Mouse (Mus musculus) ES-E14 (cell line): ENCODE data around the gene Il25. TPM values are rescaled to one million over a fixed set of nuclear protein-coding genes. Genes with fewer than 3 reads are reported as not detected.

Experiments used
- DNase-seq: peaks from one replicate; pipeline ENCODE4 v3.0.0-alpha.2; 2013; ENCODE audit warnings: low read depth, low spot score
- H3K27ac ChIP-seq: 2 replicates; pipeline ENCODE4 v1.5.1; 2012; ENCODE audit warnings: low read depth, mild to moderate bottlenecking, low read length, moderate library complexity, mixed read lengths; ENCODE audit not compliant: poor library complexity, insufficient read depth, severe bottlenecking
- H3K36me3 ChIP-seq: 2 replicates; pipeline ENCODE4 v1.6.1; 2012; ENCODE audit warnings: mild to moderate bottlenecking, low read length, moderate library complexity, mixed read lengths; ENCODE audit not compliant: control insufficient read depth, poor library complexity, insufficient read depth, severe bottlenecking
- H3K4me1 ChIP-seq, 2 experiments: fragments of 150-350 bp in 1 of 2; sonication (generic) in 1 of 2; 2 replicates each; pipeline ENCODE4 v1.6.1; 2012; ENCODE audit warnings: low read length in 2 of 2, mild to moderate bottlenecking in 1 of 2, mixed read lengths in 1 of 2; ENCODE audit not compliant: control insufficient read depth in 2 of 2, insufficient read depth in 2 of 2, poor library complexity in 1 of 2
- H3K4me3 ChIP-seq, 2 experiments: fragments of 150-350 bp in 1 of 2; sonication (generic) in 1 of 2; 2 replicates each; pipeline ENCODE4 v1.5.1; 2012; ENCODE audit warnings: low read length in 2 of 2, low read depth in 1 of 2, mild to moderate bottlenecking in 1 of 2, mixed read lengths in 1 of 2; ENCODE audit not compliant: insufficient read depth in 1 of 2, poor library complexity in 1 of 2, severe bottlenecking in 1 of 2
- H3K9ac ChIP-seq: 2 replicates; pipeline ENCODE4 v1.6.1; 2012; ENCODE audit warnings: low read depth, mild to moderate bottlenecking, low read length, mixed read lengths; ENCODE audit not compliant: poor library complexity, insufficient read depth, severe bottlenecking
- H3K9me3 ChIP-seq: fragments of 150-350 bp; sonication (generic); 2 replicates; pipeline ENCODE4 v1.6.1; 2012; ENCODE audit warnings: low read depth, mild to moderate bottlenecking, low read length; ENCODE audit not compliant: control insufficient read depth, insufficient read depth
- CHD2 ChIP-seq: IDR thresholded peaks from 2 replicates; pipeline ENCODE4 v1.6.1; 2014; ENCODE audit warnings: mild to moderate bottlenecking, low read depth, low read length, inconsistent platforms
- HCFC1 ChIP-seq: IDR thresholded peaks from 2 replicates; pipeline ENCODE4 v1.6.1; 2012; ENCODE audit warnings: low read length, inconsistent platforms, borderline replicate concordance; ENCODE audit not compliant: insufficient read depth
- MAFK ChIP-seq: IDR thresholded peaks from 2 replicates; pipeline ENCODE4 v1.6.1; 2014; ENCODE audit warnings: mild to moderate bottlenecking, low read depth, low read length, inconsistent platforms; ENCODE audit not compliant: insufficient read depth
- ZC3H11A ChIP-seq: IDR thresholded peaks from 2 replicates; pipeline ENCODE4 v1.6.1; 2012; ENCODE audit warnings: low read depth, mild to moderate bottlenecking, inconsistent platforms, low read length, borderline replicate concordance
- ZNF384 ChIP-seq: IDR thresholded peaks from 2 replicates; pipeline ENCODE4 v1.6.1; 2012; ENCODE audit warnings: low read depth, low read length, inconsistent platforms
- in situ Hi-C, 2 experiments: fragments of 600-800 bp; cut with MboI; formaldehyde crosslinking; loops; one replicate each; pipeline ENCODE4 v1.15.1; 2025; ENCODE audit warnings: low sequenced_read_pairs in 2 of 2, inconsistent platforms in 1 of 2; ENCODE audit not compliant: unreplicated experiment in 2 of 2
- total RNA-seq: library from RNA; depleted of rRNA; stranded (reverse); fragments of 300-350 nt; gene quantifications from 2 replicates; pipeline ENCODE4 v1.2.3, GENCODE M21; 2012

Gene Il25
- total RNA-seq, 1 experiment: 0.27 TPM

DNA sequence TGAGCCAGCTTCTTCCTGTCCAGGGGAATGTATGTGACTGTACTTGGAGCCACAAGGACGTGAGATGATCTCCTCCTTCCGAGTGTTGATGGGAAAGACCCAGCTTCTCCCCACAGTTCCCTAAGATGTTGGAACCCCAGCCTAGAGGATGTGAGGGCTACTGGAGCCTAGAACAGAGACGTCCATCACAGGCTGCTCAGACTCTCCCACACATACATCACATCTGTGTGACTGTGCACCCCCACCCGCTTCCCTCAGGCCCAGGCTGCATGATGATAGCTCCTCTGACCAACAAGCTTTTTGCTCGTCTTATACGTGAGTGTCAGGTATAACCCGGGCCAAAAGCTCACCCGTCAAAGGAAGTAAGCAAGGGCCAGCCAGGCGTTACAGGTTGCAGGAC lies 16.3 kb downstream of the Il25 start:
- no peak for DNase-seq
- no peaks in the 10 kb centered on the region; a peak in 1 of 4 replicates for H3K4me1 ChIP-seq
- no peaks in the 10 kb centered on the region for H3K36me3 ChIP-seq
- TF ChIP-seq MAFK (no peak), ZNF384 (no peak), ZC3H11A (no peak), CHD2 (no peak), HCFC1 (no peak)
- no peak overlapping the region for H3K4me3 ChIP-seq
- in situ Hi-C loops: no loop called here
- H3K9ac ChIP-seq: no peak overlapping the region
- H3K27ac ChIP-seq: no peak overlapping the region
- no peaks in the 10 kb centered on the region for H3K9me3 ChIP-seq

- DNase-seq: no peak
- Histone ChIP-seq H3K4me3 (peak overlapping the region in 1 of 2 experiments; percentile 38; a peak in 1 of 4 replicates), H3K9me3 (no peaks in the 10 kb centered on the region), H3K27ac (no peak overlapping the region), H3K9ac (peak overlapping the region; percentile 26; the same call in 1 of the 2 replicates), H3K4me1 (no peaks in the 10 kb centered on the region; a peak in 1 of 4 replicates), H3K36me3 (no peaks in the 10 kb centered on the region)
- in situ Hi-C loops: no loop called here
- TF ChIP-seq HCFC1 (no peak), CHD2 (no peak), ZC3H11A (no peak), MAFK (no peak), ZNF384 (no peak)
These were observed 18.0 kb downstream of the Il25 start for GRCm38 (mm10) chr14:54950493-54950892.

GRCm38 (mm10) chr14:54951587-54951986 lies 19.1 kb downstream of the Il25 start:
- Histone ChIP-seq H3K9ac (no peak overlapping the region), H3K27ac (no peak overlapping the region), H3K9me3 (no peaks in the 10 kb centered on the region), H3K4me1 (peaks cover 0 to 3% of the 10 kb centered on the region in 2 experiments; a peak in 1 of 4 replicates), H3K4me3 (no peak overlapping the region), H3K36me3 (no peaks in the 10 kb centered on the region)
- TF ChIP-seq MAFK (no peak), CHD2 (no peak), HCFC1 (no peak), ZC3H11A (no peak), ZNF384 (no peak)
- no peak for DNase-seq
- in situ Hi-C loops: no loop called here

DNA sequence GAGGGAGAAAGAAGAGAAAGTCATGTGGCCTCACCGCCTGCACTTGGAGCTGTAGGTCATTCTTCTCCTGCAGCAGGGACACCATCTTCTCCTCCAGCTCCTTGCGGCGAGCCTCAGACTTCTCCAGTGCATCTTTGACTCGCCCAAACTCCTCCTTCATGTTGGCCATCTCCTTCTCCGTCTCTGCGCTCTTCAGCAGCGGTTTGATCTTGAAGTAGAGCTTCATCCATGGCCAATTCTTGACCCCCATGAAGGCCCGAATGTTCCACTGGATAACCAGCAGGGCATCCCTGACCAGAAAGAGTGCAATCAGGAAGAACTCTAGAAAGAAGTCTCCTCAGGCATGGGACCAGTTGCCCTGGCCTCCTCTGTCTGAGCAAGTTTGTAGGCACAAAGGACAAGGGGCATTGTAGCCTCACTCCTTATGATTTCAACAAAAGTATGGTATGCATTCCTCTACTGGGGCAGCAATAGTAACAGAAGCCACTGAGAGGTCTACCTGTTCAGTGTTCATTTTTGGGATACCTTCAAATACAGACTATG lies 21.2 kb downstream of the Il25 start:
- no peaks in the 10 kb centered on the region for H3K36me3 ChIP-seq
- in situ Hi-C loops: no loop called here
- no peak for DNase-seq
- H3K4me3 ChIP-seq: no peak overlapping the region
- no peak overlapping the region for H3K27ac ChIP-seq
- no peak overlapping the region for H3K9ac ChIP-seq
- TF ChIP-seq ZC3H11A (no peak), ZNF384 (no peak), MAFK (no peak), CHD2 (no peak), HCFC1 (no peak)
- peaks cover 0 to 3% of the 10 kb centered on the region in 2 experiments; a peak in 1 of 4 replicates for H3K4me1 ChIP-seq
- no peaks in the 10 kb centered on the region for H3K9me3 ChIP-seq

- Histone ChIP-seq H3K36me3 (no peaks in the 10 kb centered on the region), H3K9ac (no peak overlapping the region), H3K4me1 (peaks cover 0 to 3% of the 10 kb centered on the region in 2 experiments; a peak in 1 of 4 replicates), H3K9me3 (no peaks in the 10 kb centered on the region), H3K27ac (no peak overlapping the region), H3K4me3 (no peak overlapping the region)
- in situ Hi-C loops: no loop called here
- TF ChIP-seq ZNF384: no peak
- no peak for TF ChIP-seq CHD2
- TF ChIP-seq ZC3H11A: no peak
- TF ChIP-seq HCFC1: no peak
- no peak for TF ChIP-seq MAFK
- no peak for DNase-seq
These were observed 22.0 kb downstream of the Il25 start for GRCm38 (mm10) chr14:54954474-54954873.
